Mouse (Mus musculus) lung, postnatal 25 days (tissue): ENCODE results near the gene Tm6sf2.

ENCODE experiments used
- DNase-seq: peaks from one replicate; pipeline ENCODE4 v3.0.0; 2022; ENCODE audit warnings: low spot score

Gene Tm6sf2

DNA sequence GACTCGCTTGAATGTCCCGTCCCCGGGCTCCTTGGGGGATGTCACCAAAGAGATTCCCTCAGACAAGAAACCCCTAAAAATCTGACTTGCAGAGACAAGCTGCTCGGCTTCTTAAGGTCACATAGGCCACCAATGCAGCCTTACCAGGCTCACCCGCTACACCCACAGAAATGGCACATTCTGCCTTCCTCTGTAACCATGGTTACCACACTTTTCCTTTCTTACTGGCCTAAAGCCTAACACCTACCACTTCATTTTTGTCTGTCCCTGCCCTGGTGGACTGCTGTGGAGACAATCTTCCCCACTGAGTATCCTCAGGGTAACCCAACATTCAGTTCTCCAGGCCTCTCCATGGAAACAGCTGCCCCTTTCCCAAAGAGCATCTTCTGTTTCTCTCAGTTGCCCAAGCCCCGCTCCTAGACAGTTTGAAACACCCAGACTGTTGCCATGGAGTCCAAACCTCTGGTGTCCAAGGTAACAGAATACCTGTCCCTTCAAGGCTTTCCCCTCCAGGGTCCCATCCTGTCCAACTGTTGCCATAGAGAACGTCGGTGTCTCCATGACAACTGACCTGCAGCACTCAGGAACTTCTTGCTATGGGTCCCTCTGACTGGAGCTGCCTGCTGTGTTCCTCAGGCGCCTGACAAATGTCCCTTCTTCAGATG, 16.7 kb downstream of the Tm6sf2 start:
- DNase-seq: no peak

DNA sequence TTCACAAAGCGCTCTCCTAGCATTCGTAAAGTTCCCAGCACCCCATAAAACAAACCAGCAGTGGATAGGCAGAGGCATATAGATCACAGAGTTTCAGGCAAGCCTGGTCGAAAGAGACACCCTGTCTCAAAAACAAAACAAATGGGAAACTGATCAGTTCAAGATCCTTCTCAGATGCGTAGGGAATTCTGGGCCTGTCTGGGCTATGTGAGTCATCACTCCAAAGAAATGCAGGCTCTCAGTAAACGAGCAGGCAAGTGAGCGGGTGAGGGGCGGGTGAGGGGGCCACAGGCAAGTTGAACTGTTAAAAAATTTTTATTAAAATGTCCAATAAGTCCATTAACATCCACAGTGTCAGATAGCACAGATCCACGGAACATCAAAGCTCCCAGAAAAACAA, 20.1 kb downstream of the Tm6sf2 start:
- no peak for DNase-seq

DNA sequence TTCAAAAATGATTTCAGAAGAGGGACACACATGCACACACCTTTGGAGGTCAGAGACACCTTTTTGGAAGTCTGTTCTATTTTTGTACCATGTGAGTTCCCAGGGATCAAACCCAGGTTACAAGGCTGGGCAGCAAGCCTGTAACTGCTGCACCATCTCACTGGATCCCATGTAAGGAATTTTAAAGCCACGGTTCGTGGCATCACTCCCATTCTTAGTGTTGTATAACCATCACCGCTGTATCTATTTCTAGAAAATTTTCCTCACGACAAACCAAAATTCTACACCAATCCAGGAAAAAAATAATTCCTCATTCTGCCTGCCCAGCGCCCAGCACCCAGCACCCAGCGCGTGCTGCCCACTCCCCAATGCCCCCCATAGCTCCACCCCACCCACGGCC, 26.6 kb downstream of the Tm6sf2 start:
- DNase-seq: no peak

DNA sequence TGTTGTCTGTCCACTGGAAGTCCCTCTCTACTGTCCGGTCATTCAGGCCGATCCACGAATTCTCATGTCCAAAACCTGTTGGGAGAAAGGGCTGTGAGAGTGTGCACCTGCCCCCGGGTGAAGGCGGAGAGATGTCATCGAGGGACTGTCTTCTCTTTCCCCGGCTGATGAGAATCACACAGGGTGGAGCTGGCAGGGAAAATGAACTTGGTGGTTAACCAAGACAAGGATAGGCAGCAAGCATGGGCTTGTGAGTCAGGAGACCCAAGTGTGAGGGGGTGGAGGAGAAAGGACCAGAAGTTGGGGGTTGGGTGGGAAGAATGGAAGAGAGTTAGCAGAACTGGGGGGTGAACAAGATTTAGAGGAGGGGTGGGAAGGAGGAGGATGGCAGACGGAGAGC, 27.5 kb downstream of the Tm6sf2 start:
- DNase-seq: no peak

DNA sequence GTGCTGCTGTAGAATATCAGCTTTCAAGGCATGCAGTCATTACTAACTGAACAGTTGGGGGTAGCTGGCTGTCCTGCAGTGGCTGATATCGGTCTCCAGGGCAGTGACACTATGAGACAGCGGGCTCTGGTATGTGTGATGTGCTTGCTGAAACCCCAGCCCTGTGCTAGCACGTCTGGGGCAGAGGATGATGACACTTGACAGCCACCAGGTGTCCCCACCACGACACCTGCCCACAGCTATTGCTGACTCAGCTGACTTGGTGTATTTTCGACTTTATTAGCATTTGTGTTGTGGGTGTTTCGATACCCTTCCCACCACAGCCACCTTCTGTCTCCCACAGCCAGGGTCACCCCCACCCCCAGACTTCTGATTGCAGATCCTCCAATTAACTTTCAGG, 31.8 kb downstream of the Tm6sf2 start:
- DNase-seq: peak; percentile 18

DNA sequence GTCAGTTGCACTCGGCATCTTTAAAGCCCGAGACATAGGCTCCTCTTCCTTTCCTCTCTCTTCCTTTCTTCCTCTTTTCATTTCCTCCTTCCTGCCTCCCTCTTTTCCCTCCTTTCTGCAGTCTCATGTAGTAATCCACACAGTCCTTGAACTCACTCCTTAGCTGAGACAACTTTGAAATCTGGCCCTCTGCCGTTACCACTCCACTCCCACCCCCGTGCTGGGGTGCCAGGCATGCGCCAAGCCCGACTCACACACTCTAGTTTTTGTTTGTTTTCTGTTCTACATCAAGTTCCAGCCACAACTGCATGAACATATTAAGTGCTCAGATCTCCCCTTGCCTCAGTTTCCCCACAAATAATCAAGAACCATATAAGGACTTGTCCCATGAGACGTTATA, 32.2 kb downstream of the Tm6sf2 start:
- DNase-seq: no peak

DNA sequence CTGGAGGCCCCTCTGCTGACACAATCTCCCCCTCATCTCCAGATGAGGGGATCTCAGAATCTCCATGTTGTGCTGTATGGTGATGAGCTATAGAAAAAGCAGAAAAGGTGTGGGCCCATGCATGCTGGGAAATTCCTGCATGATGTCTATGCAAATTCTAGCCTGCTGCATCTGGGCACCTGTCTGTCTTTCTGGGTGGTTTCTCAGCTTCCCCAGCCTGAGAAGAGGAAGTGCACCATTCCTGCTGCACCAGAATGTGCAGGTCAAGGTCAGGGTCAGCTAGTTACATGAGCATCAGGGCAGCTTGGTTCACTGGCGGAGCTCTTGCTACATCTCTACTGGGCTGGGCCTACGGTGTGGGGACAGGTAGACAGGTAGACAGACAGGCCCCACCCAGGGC, 37.7 kb downstream of the Tm6sf2 start:
- DNase-seq: no peak

DNA sequence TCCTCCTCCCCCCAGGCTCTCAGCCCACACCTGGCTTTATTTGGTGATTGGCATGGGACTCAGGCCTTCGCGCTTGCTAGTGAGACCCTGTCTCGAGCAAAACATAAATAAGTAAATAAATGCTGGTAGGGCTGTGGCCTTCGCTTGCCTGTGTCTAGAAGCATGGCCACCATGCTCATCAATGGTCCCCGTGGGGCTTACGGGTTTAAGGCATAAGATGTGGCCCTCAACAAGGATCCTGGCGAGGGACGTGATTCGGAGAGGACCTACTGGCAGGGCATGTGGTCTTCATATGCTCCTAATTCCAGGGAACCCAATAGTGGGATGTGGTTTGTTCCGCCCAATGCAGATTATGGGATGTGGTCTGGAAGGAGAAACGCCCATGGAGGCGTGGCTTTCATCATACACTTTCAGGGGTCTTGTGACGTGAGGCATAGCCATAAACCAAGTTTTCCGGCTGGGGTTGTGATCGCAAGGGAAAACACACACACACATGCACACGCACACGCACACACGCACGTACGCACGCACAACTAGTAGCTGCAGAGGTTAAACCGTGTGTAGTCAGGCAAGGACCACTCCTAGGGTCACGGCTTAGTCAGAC, 38.6 kb downstream of the Tm6sf2 start:
- DNase-seq: no peak

DNA sequence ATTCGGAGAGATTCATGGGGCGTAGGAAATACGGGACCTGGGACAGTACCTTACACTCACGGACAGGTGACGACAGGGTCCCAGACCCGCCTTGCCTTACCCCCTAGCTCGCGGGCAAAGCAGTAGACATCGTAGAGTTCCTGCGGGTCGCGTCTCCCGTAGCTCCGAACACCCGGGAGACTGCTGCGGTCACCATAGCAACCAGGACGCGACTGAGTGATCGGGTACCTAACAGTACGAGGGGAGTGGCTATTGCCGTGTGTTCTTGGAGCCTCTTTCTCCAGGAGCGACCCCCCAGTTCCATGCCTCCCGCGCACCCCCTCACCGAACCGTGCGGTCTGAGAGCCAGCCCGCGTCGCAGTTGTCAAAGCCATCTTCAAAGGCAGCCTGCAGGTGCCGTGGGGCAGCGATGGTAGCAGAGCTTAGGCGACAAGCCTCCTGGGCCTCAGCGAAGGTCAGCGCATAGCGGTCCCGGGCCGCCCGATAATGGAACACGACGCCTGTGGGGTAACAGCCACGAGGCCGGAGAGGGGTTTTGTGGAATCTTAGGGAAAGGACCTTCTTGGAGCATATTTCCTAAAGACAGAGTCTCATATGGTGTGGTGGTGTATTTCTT, 39.8 kb downstream of the Tm6sf2 start:
- no peak for DNase-seq

DNA sequence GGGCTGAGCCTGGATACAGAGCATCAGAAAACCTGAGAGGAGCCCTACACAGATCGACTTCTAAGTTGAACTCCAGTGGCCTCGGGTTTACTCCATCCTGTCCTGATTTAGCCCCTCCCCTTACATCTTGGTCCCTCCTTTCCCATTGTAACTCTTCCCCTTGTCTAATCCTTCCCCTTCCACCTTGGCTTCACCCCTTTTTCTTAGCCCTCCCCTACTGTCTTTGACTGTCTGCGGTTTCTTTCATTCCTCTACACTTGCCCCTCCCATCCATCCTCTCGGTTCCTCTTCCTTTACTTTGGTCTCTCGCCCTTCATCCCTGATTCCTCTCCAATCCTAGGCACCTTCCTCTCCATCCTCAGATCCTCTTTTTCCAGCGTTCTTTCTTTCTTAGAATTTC, 41.8 kb downstream of the Tm6sf2 start:
- no peak for DNase-seq

DNA sequence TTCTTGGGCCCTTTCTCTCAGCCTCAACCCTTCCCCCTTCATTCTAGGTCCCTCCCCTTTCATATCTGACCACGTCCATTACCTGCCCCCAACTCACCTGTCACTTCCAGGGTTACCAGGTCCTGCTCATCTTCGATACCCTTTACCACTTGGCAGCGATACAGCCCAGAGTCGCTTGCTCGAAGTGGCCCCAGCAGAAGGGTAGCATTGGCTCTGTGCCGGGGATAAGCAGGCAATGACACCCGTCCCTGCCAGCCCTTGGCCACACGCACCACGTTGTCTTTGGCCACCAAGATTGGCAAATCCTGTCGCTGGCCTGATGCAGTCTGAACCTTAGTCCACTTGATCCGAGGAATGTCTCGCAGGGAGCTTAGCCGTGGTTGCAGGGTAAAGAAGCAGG, 42.2 kb downstream of the Tm6sf2 start:
- no peak for DNase-seq

DNA sequence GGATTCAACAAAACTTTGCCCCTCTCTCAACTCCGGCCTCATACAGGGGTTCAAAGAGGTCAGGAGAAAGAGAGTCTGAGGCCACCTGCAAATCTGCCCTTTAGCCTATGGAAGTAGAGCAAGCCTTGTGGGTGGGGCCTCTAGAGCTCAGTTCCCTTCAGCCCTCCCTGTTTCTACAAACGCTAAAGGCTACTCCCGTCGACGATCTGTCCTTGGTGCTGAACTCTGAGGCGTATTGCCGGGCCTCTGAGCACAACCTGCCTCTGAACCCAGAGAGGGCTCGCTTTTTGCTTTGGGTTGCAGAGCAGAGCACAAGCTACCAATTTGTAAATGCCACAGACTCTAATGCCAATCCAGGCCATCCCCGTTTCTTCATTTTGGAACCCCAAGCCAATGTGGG, 44.9 kb downstream of the Tm6sf2 start:
- DNase-seq: no peak

DNA sequence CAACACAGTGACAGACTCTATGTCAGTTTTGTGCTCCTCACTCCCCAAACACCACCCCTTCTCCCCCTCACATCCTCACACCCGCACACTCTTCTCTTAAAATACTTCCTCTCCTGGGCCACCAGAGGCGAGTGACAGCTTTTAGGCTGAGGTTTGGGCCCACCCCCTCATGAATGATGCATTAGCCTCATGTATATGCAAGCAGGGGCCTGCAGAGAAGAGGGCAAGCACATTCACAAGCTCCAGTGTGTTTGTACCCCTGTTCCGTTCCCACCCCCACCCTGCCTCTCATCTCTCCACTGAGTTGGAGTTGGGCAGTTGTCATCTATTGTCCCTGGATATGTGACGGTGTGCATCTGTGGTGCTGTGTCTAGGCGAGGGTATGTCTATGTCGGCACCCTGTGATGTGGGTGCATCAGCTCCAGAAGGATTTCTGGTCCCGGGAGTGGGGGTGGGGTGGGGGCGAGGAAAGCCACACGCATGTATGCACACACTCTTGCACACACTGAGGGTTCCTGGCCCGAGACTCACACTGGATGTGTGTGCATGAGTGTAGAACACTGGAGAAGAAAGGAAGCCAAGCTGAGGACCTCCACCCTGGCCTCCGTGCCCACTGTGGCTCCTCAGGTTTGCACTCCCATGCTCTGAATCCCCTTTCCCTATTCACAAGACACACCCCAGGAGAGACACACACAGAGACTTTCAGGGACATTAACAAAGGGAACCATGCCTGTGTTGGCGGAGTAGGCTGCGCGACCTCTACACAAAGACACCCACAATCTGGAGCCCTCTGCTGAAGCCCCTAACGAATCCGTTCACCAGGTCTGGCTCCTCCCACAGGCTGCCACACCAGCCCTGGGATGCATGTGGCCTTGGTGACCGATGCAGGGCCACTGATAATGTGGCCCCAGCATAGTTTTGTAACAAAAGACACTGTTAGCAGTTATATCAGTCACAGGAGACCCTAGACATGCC, 46.3 kb downstream of the Tm6sf2 start:
- DNase-seq: no peak

DNA sequence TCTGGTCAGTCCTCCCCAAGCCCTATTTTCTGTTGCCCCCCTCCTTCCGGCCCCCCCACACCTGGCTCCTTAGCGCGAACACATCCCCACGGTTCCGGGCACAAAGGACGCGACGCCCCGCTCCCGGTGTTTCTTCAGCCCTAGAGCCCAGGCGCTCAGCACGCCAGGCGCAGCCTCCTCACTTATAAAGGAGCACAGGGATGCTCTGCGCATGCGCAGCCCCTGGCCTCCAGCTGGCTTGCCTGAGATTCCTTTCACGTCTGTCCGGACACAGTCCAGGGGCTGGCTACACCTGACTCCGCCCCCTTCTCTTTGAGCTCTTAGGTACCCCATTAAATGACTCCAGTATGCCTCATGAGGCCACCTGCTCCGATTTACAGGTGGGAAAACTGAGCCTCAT, 47.9 kb downstream of the Tm6sf2 start, which contains the start of gene Ncan:
Gene Ncan (minus strand): TSS at position 207 of the 400 bp plus-strand sequence.
- DNase-seq: no peak

DNA sequence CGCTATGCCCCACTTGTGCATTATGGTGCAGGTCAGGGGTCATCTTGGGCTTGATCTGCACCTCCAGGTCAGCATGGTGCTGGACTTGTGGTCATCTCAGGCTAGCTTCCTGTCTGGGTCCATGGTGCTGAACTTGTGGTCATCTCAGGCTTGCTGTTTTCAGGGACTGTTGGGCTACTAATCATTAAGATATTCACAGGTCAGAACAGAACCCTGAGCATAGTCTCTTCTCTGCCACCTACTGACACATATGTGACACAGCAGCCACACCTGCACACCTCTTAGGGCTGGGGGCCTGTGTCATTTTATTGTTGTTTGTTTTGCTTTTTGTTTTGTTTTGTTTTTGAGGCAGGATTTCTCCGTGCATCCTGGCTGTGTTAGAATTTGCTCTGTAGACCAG, 50.1 kb downstream of the Tm6sf2 start:
- DNase-seq: no peak

DNA sequence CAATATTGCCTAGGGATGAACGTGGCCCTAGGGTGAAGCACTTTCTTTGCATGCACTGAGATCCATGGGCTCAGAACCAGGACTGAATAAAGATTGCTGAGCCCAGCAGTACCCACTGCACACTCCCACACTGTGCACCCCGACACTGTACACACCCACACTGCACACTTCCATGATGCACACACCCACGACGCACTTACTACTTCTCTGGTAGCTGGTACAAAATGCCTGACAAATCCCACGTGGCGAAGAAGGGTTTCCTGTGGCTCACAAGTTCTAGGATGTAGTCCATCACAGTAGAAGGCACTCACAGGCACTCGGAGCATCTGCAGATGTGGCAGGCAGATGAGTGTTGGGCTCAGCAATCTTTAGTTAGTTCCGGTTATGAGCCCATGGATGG, 52.3 kb downstream of the Tm6sf2 start:
- DNase-seq: no peak

DNA sequence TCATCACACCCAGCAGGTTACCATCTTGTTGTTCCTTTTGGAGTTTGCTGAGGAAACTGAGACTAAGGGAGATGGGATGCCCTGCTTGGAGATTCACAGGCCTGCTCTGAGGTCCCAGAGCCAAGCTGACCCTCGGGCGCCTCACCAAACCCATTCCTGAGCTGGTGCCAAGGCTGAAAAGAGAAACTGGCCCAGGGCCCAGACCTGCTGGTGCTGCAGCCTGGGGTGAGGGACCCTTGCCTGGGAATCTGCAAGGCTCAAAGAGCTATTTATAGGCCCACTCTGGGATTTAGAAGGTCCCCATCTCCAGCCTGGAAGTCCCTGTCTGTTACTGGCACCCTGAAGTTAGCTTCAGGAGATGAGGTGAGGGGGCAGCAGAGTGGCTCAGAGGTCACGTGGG, 55.7 kb downstream of the Tm6sf2 start:
- no peak for DNase-seq

DNA sequence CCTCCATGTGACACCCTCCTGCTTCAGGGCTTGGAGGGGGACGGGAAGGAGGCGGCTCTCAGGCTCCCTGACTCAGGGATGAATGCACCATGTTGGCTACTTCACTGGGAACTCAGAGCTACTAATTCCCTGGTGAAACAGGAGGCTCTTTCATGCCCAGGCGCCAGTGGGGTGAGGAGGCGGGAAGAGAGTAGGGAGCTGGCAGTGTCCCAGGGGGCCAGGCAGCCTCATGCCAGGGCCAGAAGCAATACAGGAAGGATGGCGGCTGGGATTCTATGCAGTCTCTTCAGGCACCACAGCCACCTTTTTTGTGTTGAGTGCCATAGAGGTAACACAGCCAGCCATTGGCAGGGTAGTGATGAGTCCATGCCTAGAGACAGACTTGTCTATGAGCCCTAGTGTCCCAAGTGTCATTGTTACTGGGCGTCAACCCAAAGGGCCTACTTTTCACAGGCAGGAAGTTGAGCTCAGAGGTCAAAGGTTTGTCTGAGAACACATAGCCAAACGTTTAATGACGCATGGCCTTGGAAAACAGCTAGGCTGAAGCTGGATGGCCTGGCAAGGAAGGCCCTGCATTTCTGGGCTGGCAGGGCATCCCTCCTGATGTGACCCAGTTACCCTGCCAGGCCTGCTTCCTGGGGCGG, 56.7 kb downstream of the Tm6sf2 start:
- peak; percentile 21 for DNase-seq
